Mouse (Mus musculus): ENCODE measurements around the gene Sapcd1. TPM values are rescaled to one million over a fixed set of nuclear protein-coding genes. Genes with fewer than 3 reads are reported as not detected.
"Not testable (repeated sequence)": the region's sequence is repeated elsewhere in the genome, so short reads cannot be mapped to it uniquely, and the experiment has no call there.

Sapcd1 gene
- polyA plus RNA-seq, 1 experiment from 2014 or later = 3.8 TPM

GRCm38 (mm10) chr17:35012430-35012829, 15.4 kb downstream of the Sapcd1 start:
- peaks cover 98% of the 10 kb centered on the region for H3K36me3 ChIP-seq
- 0 out of 2 replicates have a peak, but pooled peaks cover 4% of the 10 kb centered on the region for H3K4me1 ChIP-seq
- H3K4me2 ChIP-seq (replicated peaks) = no peak overlapping the region
- no peak overlapping the region for H3K27ac ChIP-seq
- no peaks in the 10 kb centered on the region for H3K9me3 ChIP-seq
- ATAC-seq (ENCODE audit: low FRiP score, low read depth) = no peak
- no peaks in the 10 kb centered on the region for H3K27me3 ChIP-seq (replicated peaks)
- H3K4me3 ChIP-seq = no peak overlapping the region
- WGBS = 83% methylated on average over 13 of the region's 13 CpGs
- H3K9ac ChIP-seq = no peak overlapping the region; the same call in 1 of the 2 replicates

- WGBS = 93% methylated on average over 8 of the region's 8 CpGs
- Histone ChIP-seq H3K4me2 (replicated peaks) (no peak overlapping the region), H3K9me3 (no peaks in the 10 kb centered on the region), H3K36me3 (peaks cover 99% of the 10 kb centered on the region), H3K27ac (no peak overlapping the region), H3K9ac (no peak overlapping the region), H3K4me1 (0 out of 2 replicates have a peak, but pooled peaks cover 3% of the 10 kb centered on the region), H3K27me3 (replicated peaks) (no peaks in the 10 kb centered on the region), H3K4me3 (no peak overlapping the region)
- no peak for ATAC-seq (ENCODE audit: low FRiP score, low read depth)
These were observed 16.4 kb downstream of the Sapcd1 start for GRCm38 (mm10) chr17:35011440-35011839.

GRCm38 (mm10) chr17:35009586-35009985, 18.2 kb downstream of the Sapcd1 start:
- H3K36me3 ChIP-seq = peaks cover 97% of the 10 kb centered on the region
- H3K9ac ChIP-seq = 0 out of 2 replicates have a peak overlapping the region, but pooled peaks have one; percentile 8
- ATAC-seq (ENCODE audit: low FRiP score, low read depth) = no peak
- 88% methylated on average over 7 of the region's 7 CpGs for WGBS
- no peak overlapping the region for H3K4me3 ChIP-seq
- H3K4me1 ChIP-seq = no peaks in the 10 kb centered on the region
- H3K27me3 ChIP-seq (replicated peaks) = no peaks in the 10 kb centered on the region
- H3K27ac ChIP-seq = no peak overlapping the region
- H3K9me3 ChIP-seq = no peaks in the 10 kb centered on the region
- no peak overlapping the region for H3K4me2 ChIP-seq (replicated peaks)

- 95% methylated on average over 7 of the region's 7 CpGs for WGBS
- Histone ChIP-seq H3K4me3 (no peak overlapping the region), H3K9ac (no peak overlapping the region), H3K4me1 (peaks cover 10% of the 10 kb centered on the region), H3K9me3 (no peaks in the 10 kb centered on the region), H3K36me3 (peaks cover 83% of the 10 kb centered on the region), H3K27me3 (replicated peaks) (no peaks in the 10 kb centered on the region), H3K4me2 (replicated peaks) (no peak overlapping the region), H3K27ac (no peak overlapping the region)
- ATAC-seq (ENCODE audit: low FRiP score, low read depth) = no peak
These were observed 20.3 kb downstream of the Sapcd1 start for GRCm38 (mm10) chr17:35007387-35007991.

GRCm38 (mm10) chr17:35005902-35006301, 21.9 kb downstream of the Sapcd1 start:
- Histone ChIP-seq H3K4me1 (peaks cover 22% of the 10 kb centered on the region), H3K36me3 (peaks cover 67% of the 10 kb centered on the region)
- H3K27me3 ChIP-seq (replicated peaks); H3K4me2 ChIP-seq (replicated peaks); H3K9me3 ChIP-seq; H3K4me3 ChIP-seq; ATAC-seq (ENCODE audit: low FRiP score, low read depth); H3K9ac ChIP-seq; H3K27ac ChIP-seq: not testable (repeated sequence)
- WGBS = 93% methylated on average over 4 of the region's 5 CpGs

GRCm38 (mm10) chr17:35005158-35005557, 22.7 kb downstream of the Sapcd1 start:
- Histone ChIP-seq H3K36me3 (peaks cover 59% of the 10 kb centered on the region), H3K9me3 (no peaks in the 10 kb centered on the region), H3K4me3 (no peak overlapping the region), H3K9ac (no peak overlapping the region), H3K27me3 (replicated peaks) (no peaks in the 10 kb centered on the region), H3K4me1 (peaks cover 22% of the 10 kb centered on the region), H3K4me2 (replicated peaks) (no peak overlapping the region), H3K27ac (no peak overlapping the region)
- no peak for ATAC-seq (ENCODE audit: low FRiP score, low read depth)
- 91% methylated on average over 10 of the region's 10 CpGs for WGBS

- Histone ChIP-seq H3K9ac (no peak overlapping the region), H3K27ac (no peak overlapping the region), H3K27me3 (replicated peaks) (no peaks in the 10 kb centered on the region), H3K4me1 (peaks cover 29% of the 10 kb centered on the region), H3K9me3 (no peaks in the 10 kb centered on the region), H3K36me3 (peaks cover 50% of the 10 kb centered on the region), H3K4me2 (replicated peaks) (no peak overlapping the region), H3K4me3 (no peak overlapping the region)
- 97% methylated on average over 17 of the region's 17 CpGs for WGBS
- ATAC-seq (ENCODE audit: low FRiP score, low read depth) = no peak
These were observed 23.6 kb downstream of the Sapcd1 start for GRCm38 (mm10) chr17:35004075-35004717.

GRCm38 (mm10) chr17:35003022-35003838, 24.6 kb downstream of the Sapcd1 start:
- no peak for ATAC-seq (ENCODE audit: low FRiP score, low read depth)
- Histone ChIP-seq H3K9ac (no peak overlapping the region; the same call in 1 of the 2 replicates), H3K27ac (no peak overlapping the region), H3K4me3 (no peak overlapping the region), H3K4me1 (peaks cover 29% of the 10 kb centered on the region), H3K4me2 (replicated peaks) (peak overlapping the region; percentile 97), H3K36me3 (peaks cover 45% of the 10 kb centered on the region), H3K9me3 (no peaks in the 10 kb centered on the region), H3K27me3 (replicated peaks) (no peaks in the 10 kb centered on the region)
- WGBS = 74% methylated on average over 9 of the region's 9 CpGs

- WGBS = 11% methylated on average over 12 of the region's 12 CpGs
- Histone ChIP-seq H3K27ac (no peak overlapping the region), H3K36me3 (peaks cover 42% of the 10 kb centered on the region), H3K9me3 (no peaks in the 10 kb centered on the region), H3K4me2 (replicated peaks) (peak overlapping the region; percentile 97), H3K4me3 (peak overlapping the region; percentile 95), H3K27me3 (replicated peaks) (no peaks in the 10 kb centered on the region), H3K9ac (peak overlapping the region; percentile 96), H3K4me1 (peaks cover 29% of the 10 kb centered on the region)
- ATAC-seq (ENCODE audit: low FRiP score, low read depth) = no peak
These were observed 25.5 kb downstream of the Sapcd1 start for GRCm38 (mm10) chr17:35002153-35002865.

- Histone ChIP-seq H3K36me3 (peaks cover 37% of the 10 kb centered on the region), H3K4me2 (replicated peaks) (peak overlapping the region; percentile 97), H3K4me1 (peaks cover 29% of the 10 kb centered on the region), H3K9ac (peak overlapping the region; percentile 96), H3K27ac (peak overlapping the region; percentile 94; the same call in 1 of the 2 replicates), H3K9me3 (no peaks in the 10 kb centered on the region), H3K4me3 (peak overlapping the region; percentile 95), H3K27me3 (replicated peaks) (no peaks in the 10 kb centered on the region)
- 0 out of 2 replicates have a peak, but pooled peaks have one; percentile 13 for ATAC-seq (ENCODE audit: low FRiP score, low read depth)
- under 1% methylated on average over 35 of the region's 35 CpGs for WGBS
These were observed 26.2 kb downstream of the Sapcd1 start for GRCm38 (mm10) chr17:35001452-35002152.

GRCm38 (mm10) chr17:35000717-35001451, 26.9 kb downstream of the Sapcd1 start, which contains the start of gene Vars:
Vars (plus strand) TSS chr17:35000987.
- Histone ChIP-seq H3K9ac (peak within 1 kb of the TSS; percentile 96), H3K27me3 (replicated peaks) (no peaks in the 10 kb centered on the region), H3K4me2 (replicated peaks) (peak within 1 kb of the TSS; percentile 97), H3K9me3 (no peaks in the 10 kb centered on the region), H3K4me3 (peak within 1 kb of the TSS; percentile 95), H3K27ac (peak within 1 kb of the TSS; percentile 94), H3K36me3 (peaks cover 33% of the 10 kb centered on the region), H3K4me1 (peaks cover 29% of the 10 kb centered on the region)
- peak; percentile 88 for ATAC-seq (ENCODE audit: low FRiP score, low read depth)
- WGBS = under 1% methylated on average over 83 of the region's 83 CpGs

Measured in neural tube, embryonic 12.5 days (tissue).